ENCODE assay signal across 15 mouse cellular contexts in genomic region chr14:54034516-54034915, GRCm38 (mm10).
"Had no signal": no experiment of that assay in that cellular context is flagged by ENCODE, and none has a peak within 500 bp of the region (broad histone marks: within the 10 kb centered on the region; RNA-seq: fewer than 3 reads in every experiment).

No protein-coding gene starts in this region.

- DNase-seq: cerebellum, adult 9-11 months; embryo, embryonic 11 days; forebrain, postnatal 0 days; gastrocnemius, adult 2 months; gastrocnemius, postnatal 10 days; gastrocnemius, postnatal 14 days; gastrocnemius, postnatal 25 days; gastrocnemius, postnatal 36 days; heart, adult 11 months; heart, adult 18-20 months; heart, adult 2 months had no signal

- ATAC-seq: forebrain, embryonic 13.5 days; forebrain, embryonic 14.5 days; forebrain, embryonic 15.5 days; forebrain, embryonic 16.5 days; forebrain, postnatal 0 days had no signal
